Mouse (Mus musculus) forebrain, embryonic 15.5 days (tissue): ENCODE measurements at regions not wholly inside any gene's neighbourhood (a gene's known extent, or its start where the extent isn't known, plus 50 kb on each side); places are given as distances from the start of the nearest gene placed in this dataset.

ENCODE experiments used
- ATAC-seq: fragments of 200-750 bp; cut with Nextera tagmentation; replicated peaks from 2 replicates; pipeline ENCODE4 v1.8.0; 2017; ENCODE audit warnings: mild to moderate bottlenecking, moderate TSS enrichment, moderate library complexity
- H3K27ac ChIP-seq: fragments of 300-500 bp; sonication (generic); replicated peaks from 2 replicates; pipeline ENCODE4 v1.5.1; 2015; ENCODE audit warnings: mild to moderate bottlenecking, inconsistent platforms
- H3K27me3 ChIP-seq: fragments of 300-500 bp; sonication (generic); 2 replicates; pipeline ENCODE4 v1.6.1; 2015; ENCODE audit warnings: inconsistent platforms
- H3K36me3 ChIP-seq: fragments of 300-500 bp; sonication (generic); 2 replicates; pipeline ENCODE4 v1.6.1; 2015; ENCODE audit warnings: mild to moderate bottlenecking, inconsistent platforms
- H3K4me1 ChIP-seq: fragments of 300-500 bp; sonication (generic); 2 replicates; pipeline ENCODE4 v1.6.1; 2015; ENCODE audit warnings: inconsistent platforms
- H3K4me2 ChIP-seq: fragments of 300-500 bp; sonication (generic); replicated peaks from 2 replicates; pipeline ENCODE4 v1.6.1; 2015; ENCODE audit warnings: mild to moderate bottlenecking, inconsistent platforms
- H3K4me3 ChIP-seq: fragments of 300-500 bp; sonication (generic); 2 replicates; pipeline ENCODE4 v1.5.1; 2015; ENCODE audit warnings: mild to moderate bottlenecking, inconsistent platforms
- H3K9ac ChIP-seq: fragments of 300-500 bp; sonication (generic); replicated peaks from 2 replicates; pipeline ENCODE4 v1.6.1; 2015; ENCODE audit warnings: mild to moderate bottlenecking, inconsistent platforms
- H3K9me3 ChIP-seq: fragments of 300-500 bp; sonication (generic); 2 replicates; pipeline ENCODE4 v1.6.1; 2016; ENCODE audit warnings: inconsistent platforms
- WGBS: fragments of 180-500 bp; shearing (Covaris S2); methylation state at CpG from one replicate; pipeline ENCODE4 v1.1.7; 2015; ENCODE audit warnings: mixed read lengths; 5-methylcytosine and 5-hydroxymethylcytosine counted together

- WGBS, result 35% methylated on average over 3 of the region's 3 CpGs
- H3K9ac ChIP-seq, result no peak overlapping the region
- ATAC-seq, result no peak
- H3K4me3 ChIP-seq, result no peak overlapping the region
- H3K27me3 ChIP-seq, result no peaks in the 10 kb centered on the region
- no peak overlapping the region for H3K27ac ChIP-seq
- no peaks in the 10 kb centered on the region for H3K9me3 ChIP-seq
- H3K36me3 ChIP-seq, result no peaks in the 10 kb centered on the region
- H3K4me1 ChIP-seq, result no peaks in the 10 kb centered on the region
- no peak overlapping the region for H3K4me2 ChIP-seq
These were observed 170.7 kb upstream of the Gm765 start for GRCm38 (mm10) chr6:98513217-98513616.

GRCm38 (mm10) chr6:98502726-98503125 is 160.2 kb upstream of the Gm765 start:
- ATAC-seq, result no peak
- 89% methylated on average over 2 of the region's 2 CpGs for WGBS
- no peaks in the 10 kb centered on the region for H3K4me1 ChIP-seq
- H3K4me2 ChIP-seq, result no peak overlapping the region
- H3K27me3 ChIP-seq, result no peaks in the 10 kb centered on the region
- H3K9ac ChIP-seq, result no peak overlapping the region
- H3K36me3 ChIP-seq, result no peaks in the 10 kb centered on the region
- H3K27ac ChIP-seq, result no peak overlapping the region
- no peaks in the 10 kb centered on the region for H3K9me3 ChIP-seq
- no peak overlapping the region for H3K4me3 ChIP-seq

- Histone ChIP-seq H3K4me2 (no peak overlapping the region), H3K36me3 (no peaks in the 10 kb centered on the region), H3K4me1 (no peaks in the 10 kb centered on the region), H3K27me3 (no peaks in the 10 kb centered on the region), H3K27ac (no peak overlapping the region), H3K4me3 (no peak overlapping the region), H3K9ac (no peak overlapping the region), H3K9me3 (no peaks in the 10 kb centered on the region)
- WGBS, result 79% methylated on average over 5 of the region's 5 CpGs
- no peak for ATAC-seq
These were observed 157.2 kb upstream of the Gm765 start for GRCm38 (mm10) chr6:98499721-98500120.

GRCm38 (mm10) chr6:98486626-98487025 is 144.1 kb upstream of the Gm765 start:
- WGBS, result 28% methylated on average over 3 of the region's 3 CpGs
- Histone ChIP-seq H3K9me3 (no peaks in the 10 kb centered on the region), H3K4me2 (no peak overlapping the region), H3K4me1 (peaks cover 17% of the 10 kb centered on the region), H3K36me3 (no peaks in the 10 kb centered on the region), H3K4me3 (no peak overlapping the region), H3K27ac (no peak overlapping the region), H3K9ac (no peak overlapping the region), H3K27me3 (no peaks in the 10 kb centered on the region)
- ATAC-seq, result no peak

- H3K27ac ChIP-seq, result no peak overlapping the region
- H3K4me1 ChIP-seq, result peaks cover 17% of the 10 kb centered on the region
- no peak for ATAC-seq
- no peaks in the 10 kb centered on the region for H3K36me3 ChIP-seq
- H3K9me3 ChIP-seq, result no peaks in the 10 kb centered on the region
- WGBS, result 37% methylated on average over 3 of the region's 3 CpGs
- H3K27me3 ChIP-seq, result no peaks in the 10 kb centered on the region
- no peak overlapping the region for H3K9ac ChIP-seq
- H3K4me3 ChIP-seq, result no peak overlapping the region
- no peak overlapping the region for H3K4me2 ChIP-seq
These were observed 141.0 kb upstream of the Gm765 start for GRCm38 (mm10) chr6:98483319-98484123.

GRCm38 (mm10) chr6:98482319-98482718 is 139.8 kb upstream of the Gm765 start:
- H3K27ac ChIP-seq, result no peak overlapping the region
- no peaks in the 10 kb centered on the region for H3K9me3 ChIP-seq
- no peak overlapping the region for H3K4me3 ChIP-seq
- no peaks in the 10 kb centered on the region for H3K36me3 ChIP-seq
- no peak overlapping the region for H3K9ac ChIP-seq
- 85% methylated on average over 2 of the region's 2 CpGs for WGBS
- H3K4me2 ChIP-seq, result no peak overlapping the region
- H3K27me3 ChIP-seq, result no peaks in the 10 kb centered on the region
- ATAC-seq, result no peak
- H3K4me1 ChIP-seq, result peaks cover 16% of the 10 kb centered on the region

GRCm38 (mm10) chr6:98467563-98467962 is 125.0 kb upstream of the Gm765 start:
- no peaks in the 10 kb centered on the region for H3K36me3 ChIP-seq
- no peak overlapping the region for H3K27ac ChIP-seq
- H3K9me3 ChIP-seq, result no peaks in the 10 kb centered on the region
- no peaks in the 10 kb centered on the region for H3K4me1 ChIP-seq
- no peak overlapping the region for H3K4me3 ChIP-seq
- no peak overlapping the region for H3K4me2 ChIP-seq
- no peaks in the 10 kb centered on the region for H3K27me3 ChIP-seq
- H3K9ac ChIP-seq, result no peak overlapping the region
- no peak for ATAC-seq

GRCm38 (mm10) chr6:98452277-98452676 is 109.7 kb upstream of the Gm765 start:
- ATAC-seq, result no peak

GRCm38 (mm10) chr6:98435676-98436075 is 93.1 kb upstream of the Gm765 start:
- Histone ChIP-seq H3K27me3 (no peaks in the 10 kb centered on the region), H3K9me3 (no peaks in the 10 kb centered on the region), H3K36me3 (no peaks in the 10 kb centered on the region), H3K4me2 (no peak overlapping the region), H3K9ac (no peak overlapping the region), H3K27ac (no peak overlapping the region), H3K4me1 (0 out of 2 replicates have a peak, but pooled peaks cover 4% of the 10 kb centered on the region), H3K4me3 (no peak overlapping the region)
- 31% methylated on average over 6 of the region's 6 CpGs for WGBS
- no peak for ATAC-seq

More at GRCm38 (mm10) chr6:98452277-98452676, 109.7 kb upstream of the Gm765 start:
- Histone ChIP-seq H3K4me3 (no peak overlapping the region), H3K27ac (no peak overlapping the region), H3K4me2 (no peak overlapping the region), H3K9me3 (no peaks in the 10 kb centered on the region), H3K4me1 (no peaks in the 10 kb centered on the region), H3K9ac (no peak overlapping the region), H3K27me3 (no peaks in the 10 kb centered on the region), H3K36me3 (no peaks in the 10 kb centered on the region)
- 71% methylated on average over 7 of the region's 7 CpGs for WGBS

GRCm38 (mm10) chr6:98433286-98433685 is 90.7 kb upstream of the Gm765 start:
- Histone ChIP-seq H3K4me2 (no peak overlapping the region), H3K9ac (no peak overlapping the region), H3K9me3 (no peaks in the 10 kb centered on the region), H3K27me3 (no peaks in the 10 kb centered on the region), H3K27ac (no peak overlapping the region), H3K4me3 (no peak overlapping the region), H3K4me1 (0 out of 2 replicates have a peak, but pooled peaks cover 4% of the 10 kb centered on the region), H3K36me3 (no peaks in the 10 kb centered on the region)
- ATAC-seq, result no peak
- WGBS, result 71% methylated on average over 6 of the region's 6 CpGs

- no peak for ATAC-seq
- H3K9me3 ChIP-seq, result no peaks in the 10 kb centered on the region
- 76% methylated on average over 5 of the region's 5 CpGs for WGBS
These were observed 86.6 kb upstream of the Gm765 start for GRCm38 (mm10) chr6:98429120-98429519.

GRCm38 (mm10) chr6:98402605-98403004 is 60.1 kb upstream of the Gm765 start:
- Histone ChIP-seq H3K27me3 (no peaks in the 10 kb centered on the region), H3K9me3 (no peaks in the 10 kb centered on the region), H3K36me3 (no peaks in the 10 kb centered on the region), H3K27ac (no peak overlapping the region), H3K4me2 (no peak overlapping the region), H3K9ac (no peak overlapping the region), H3K4me3 (no peak overlapping the region), H3K4me1 (no peaks in the 10 kb centered on the region)
- no peak for ATAC-seq
- WGBS, result 100% methylated on average over 1 of the region's 1 CpGs

More at GRCm38 (mm10) chr6:98429120-98429519, 86.6 kb upstream of the Gm765 start:
- Histone ChIP-seq H3K27ac (no peak overlapping the region), H3K4me3 (no peak overlapping the region), H3K36me3 (no peaks in the 10 kb centered on the region), H3K9ac (no peak overlapping the region), H3K4me1 (no peaks in the 10 kb centered on the region), H3K4me2 (no peak overlapping the region), H3K27me3 (no peaks in the 10 kb centered on the region)

GRCm38 (mm10) chr6:98394589-98394988 is 52.0 kb upstream of the Gm765 start:
- H3K27ac ChIP-seq, result no peak overlapping the region
- H3K4me2 ChIP-seq, result no peak overlapping the region
- H3K4me1 ChIP-seq, result no peaks in the 10 kb centered on the region
- H3K36me3 ChIP-seq, result no peaks in the 10 kb centered on the region
- ATAC-seq, result no peak
- H3K9me3 ChIP-seq, result no peaks in the 10 kb centered on the region
- no peak overlapping the region for H3K4me3 ChIP-seq
- no peak overlapping the region for H3K9ac ChIP-seq
- no peaks in the 10 kb centered on the region for H3K27me3 ChIP-seq
- WGBS, result 59% methylated on average over 5 of the region's 5 CpGs
